Mouse (Mus musculus): Measurements from ENCODE around the gene Tlk2. TPM values are rescaled to one million over a fixed set of nuclear protein-coding genes. Genes with fewer than 3 reads are reported as not detected.
"Not testable (repeated sequence)": the region's sequence is repeated elsewhere in the genome, so short reads cannot be mapped to it uniquely, and the experiment has no call there.

The Tlk2 gene
- polyA plus RNA-seq (2011; ENCODE audit: insufficient read length, low read depth, missing spikeins) = 86.5 and 97.2 TPM in 2 replicates

GRCm38 (mm10) chr11:105178516-105178915 lies at the start of gene Tlk2:
TSS of gene Tlk2 (plus strand) at chr11:105178807.
- 0 out of 2 replicates have a peak within 1 kb of the TSS, but pooled peaks have one; percentile 8 for H3K4me3 ChIP-seq (ENCODE audit: insufficient read depth, low read length)
- no peaks in the 10 kb centered on the region for H3K4me1 ChIP-seq (ENCODE audit: control insufficient read depth, insufficient read depth, low read length)
- H3K27ac ChIP-seq (ENCODE audit: insufficient read depth, low read length) = no peak within 1 kb of the TSS
- TF ChIP-seq CTCF (IDR thresholded peaks at IDR 0.05; ENCODE audit: borderline replicate concordance, insufficient read depth, low read length) (no peak), POLR2A (IDR thresholded peaks at IDR 0.05; ENCODE audit: low read depth, low read length) (no peak)

GRCm38 (mm10) chr11:105135692-105136091 lies 42.9 kb upstream of the Tlk2 start:
- no peak overlapping the region for H3K27ac ChIP-seq (ENCODE audit: insufficient read depth, low read length)
- TF ChIP-seq CTCF (IDR thresholded peaks at IDR 0.05; ENCODE audit: borderline replicate concordance, insufficient read depth, low read length) = no peak
- no peak for TF ChIP-seq POLR2A (IDR thresholded peaks at IDR 0.05; ENCODE audit: low read depth, low read length)
- H3K4me1 ChIP-seq (ENCODE audit: control insufficient read depth, insufficient read depth, low read length) = no peaks in the 10 kb centered on the region
- H3K4me3 ChIP-seq (ENCODE audit: insufficient read depth, low read length) = no peak overlapping the region

GRCm38 (mm10) chr11:105137255-105137654 lies 41.4 kb upstream of the Tlk2 start:
- not testable (repeated sequence) for H3K4me1 ChIP-seq (ENCODE audit: control insufficient read depth, insufficient read depth, low read length); H3K27ac ChIP-seq (ENCODE audit: insufficient read depth, low read length); H3K4me3 ChIP-seq (ENCODE audit: insufficient read depth, low read length)

GRCm38 (mm10) chr11:105140512-105140911 lies 38.1 kb upstream of the Tlk2 start:
- not testable (repeated sequence) for H3K4me3 ChIP-seq (ENCODE audit: insufficient read depth, low read length); H3K4me1 ChIP-seq (ENCODE audit: control insufficient read depth, insufficient read depth, low read length); H3K27ac ChIP-seq (ENCODE audit: insufficient read depth, low read length)

- Histone ChIP-seq H3K4me3 (ENCODE audit: insufficient read depth, low read length) (no peak overlapping the region), H3K4me1 (ENCODE audit: control insufficient read depth, insufficient read depth, low read length) (no peaks in the 10 kb centered on the region), H3K27ac (ENCODE audit: insufficient read depth, low read length) (no peak overlapping the region)
- no peak for TF ChIP-seq POLR2A (IDR thresholded peaks at IDR 0.05; ENCODE audit: low read depth, low read length)
- TF ChIP-seq CTCF (IDR thresholded peaks at IDR 0.05; ENCODE audit: borderline replicate concordance, insufficient read depth, low read length) = no peak
Observed at GRCm38 (mm10) chr11:105141115-105141514, 37.5 kb upstream of the Tlk2 start.

GRCm38 (mm10) chr11:105143564-105143963 lies 35.0 kb upstream of the Tlk2 start:
- TF ChIP-seq POLR2A (IDR thresholded peaks at IDR 0.05; ENCODE audit: low read depth, low read length) (no peak), CTCF (IDR thresholded peaks at IDR 0.05; ENCODE audit: borderline replicate concordance, insufficient read depth, low read length) (no peak)
- H3K4me1 ChIP-seq (ENCODE audit: control insufficient read depth, insufficient read depth, low read length) = no peaks in the 10 kb centered on the region
- H3K4me3 ChIP-seq (ENCODE audit: insufficient read depth, low read length) = no peak overlapping the region
- no peak overlapping the region for H3K27ac ChIP-seq (ENCODE audit: insufficient read depth, low read length)

- no peak overlapping the region for H3K27ac ChIP-seq (ENCODE audit: insufficient read depth, low read length)
- H3K4me1 ChIP-seq (ENCODE audit: control insufficient read depth, insufficient read depth, low read length) = no peaks in the 10 kb centered on the region
- H3K4me3 ChIP-seq (ENCODE audit: insufficient read depth, low read length) = no peak overlapping the region
- TF ChIP-seq CTCF (IDR thresholded peaks at IDR 0.05; ENCODE audit: borderline replicate concordance, insufficient read depth, low read length) (no peak), POLR2A (IDR thresholded peaks at IDR 0.05; ENCODE audit: low read depth, low read length) (no peak)
Observed at GRCm38 (mm10) chr11:105144084-105144483, 34.5 kb upstream of the Tlk2 start.

GRCm38 (mm10) chr11:105144508-105145210 lies 33.9 kb upstream of the Tlk2 start:
- TF ChIP-seq CTCF (IDR thresholded peaks at IDR 0.05; ENCODE audit: borderline replicate concordance, insufficient read depth, low read length) = no peak
- no peak for TF ChIP-seq POLR2A (IDR thresholded peaks at IDR 0.05; ENCODE audit: low read depth, low read length)
- no peak overlapping the region for H3K27ac ChIP-seq (ENCODE audit: insufficient read depth, low read length)

GRCm38 (mm10) chr11:105145211-105145610 lies 33.4 kb upstream of the Tlk2 start:
- H3K4me3 ChIP-seq (ENCODE audit: insufficient read depth, low read length) = no peak overlapping the region
- H3K4me1 ChIP-seq (ENCODE audit: control insufficient read depth, insufficient read depth, low read length) = no peaks in the 10 kb centered on the region
- TF ChIP-seq CTCF (IDR thresholded peaks at IDR 0.05; ENCODE audit: borderline replicate concordance, insufficient read depth, low read length) = no peak
- no peak for TF ChIP-seq POLR2A (IDR thresholded peaks at IDR 0.05; ENCODE audit: low read depth, low read length)
- H3K27ac ChIP-seq (ENCODE audit: insufficient read depth, low read length) = no peak overlapping the region

More at GRCm38 (mm10) chr11:105144508-105145210, 33.9 kb upstream of the Tlk2 start:
- no peaks in the 10 kb centered on the region for H3K4me1 ChIP-seq (ENCODE audit: control insufficient read depth, insufficient read depth, low read length)
- no peak overlapping the region for H3K4me3 ChIP-seq (ENCODE audit: insufficient read depth, low read length)

- TF ChIP-seq POLR2A (IDR thresholded peaks at IDR 0.05; ENCODE audit: low read depth, low read length) = no peak
- no peak for TF ChIP-seq CTCF (IDR thresholded peaks at IDR 0.05; ENCODE audit: borderline replicate concordance, insufficient read depth, low read length)
- Histone ChIP-seq H3K4me3 (ENCODE audit: insufficient read depth, low read length) (no peak within 1 kb of the TSS), H3K4me1 (ENCODE audit: control insufficient read depth, insufficient read depth, low read length) (no peaks in the 10 kb centered on the region), H3K27ac (ENCODE audit: insufficient read depth, low read length) (no peak within 1 kb of the TSS)
Observed at GRCm38 (mm10) chr11:105146593-105146992, 32.0 kb upstream of the Tlk2 start, which contains the start of gene Gm10842. TSS of gene Gm10842 (plus strand) at chr11:105146893.
